Mouse (Mus musculus) liver, adult 2 months (tissue): ENCODE results near the gene Fbxl17.

Experiments used
- CTCF ChIP-seq: fragments of 200-500 bp; IDR thresholded peaks from 2 replicates; pipeline ENCODE4 v1.5.1; 2011; ENCODE audit warnings: low read depth, low read length, control low read depth
- POLR2A ChIP-seq: fragments of 200-500 bp; IDR thresholded peaks from 2 replicates; pipeline ENCODE4 v1.6.1; 2011; ENCODE audit warnings: low read length, control low read depth; ENCODE audit not compliant: insufficient read depth; ENCODE audit errors: extremely low read depth

DNA sequence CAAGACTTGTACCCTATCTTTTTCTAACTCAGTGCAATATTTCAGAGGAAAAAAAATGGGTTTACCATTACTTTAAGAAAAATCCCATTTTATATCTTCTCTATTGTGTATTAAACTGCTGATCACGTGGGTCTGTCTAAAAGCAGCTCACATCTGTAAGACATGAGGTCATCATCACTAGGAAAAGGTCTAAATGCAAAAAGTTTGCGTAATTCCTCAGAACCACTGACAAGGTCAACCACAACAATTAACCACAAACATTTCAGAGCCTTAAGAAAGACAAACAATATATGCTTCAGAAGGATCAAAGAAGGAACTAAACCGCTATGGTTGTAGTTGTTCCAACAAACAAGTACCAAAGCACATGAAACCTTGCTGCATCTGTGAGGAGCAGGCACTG lies 143.6 kb downstream of the Fbxl17 start:
- TF ChIP-seq POLR2A = no peak
- TF ChIP-seq CTCF = no peak
